Mouse (Mus musculus) G1E (cell line): ENCODE results near the gene Olfr1058. TPM values are rescaled to one million over a fixed set of nuclear protein-coding genes. Genes with fewer than 3 reads are reported as not detected.
"Not testable (repeated sequence)": the region's sequence is repeated elsewhere in the genome, so short reads cannot be mapped to it uniquely, and the experiment has no call there.

Experiments used
- ATAC-seq: 2 replicates; pipeline ENCODE4 v1.8.0; 2016; ENCODE audit warnings: mild to moderate bottlenecking; ENCODE audit not compliant: insufficient number of reproducible peaks, poor library complexity, low FRiP score, severe bottlenecking; ENCODE audit errors: extremely low read depth
- DNase-seq: peaks from one replicate; pipeline ENCODE4 v3.0.0; 2012; ENCODE audit warnings: low spot score
- H3K27me3 ChIP-seq: 2 replicates; pipeline ENCODE4 v1.6.1; 2012; ENCODE audit warnings: mild to moderate bottlenecking, low read length, inconsistent platforms; ENCODE audit not compliant: insufficient read depth
- H3K36me3 ChIP-seq: replicated peaks from 2 replicates; pipeline ENCODE3; 2012; ENCODE audit warnings: mild to moderate bottlenecking, inconsistent platforms
- H3K4me1 ChIP-seq: 2 replicates; pipeline ENCODE4 v1.6.1; 2012; ENCODE audit warnings: low read depth, low read length, inconsistent platforms, mixed read lengths; ENCODE audit not compliant: insufficient read depth
- H3K4me3 ChIP-seq: 2 replicates; pipeline ENCODE4 v1.5.1; 2012; ENCODE audit warnings: low read depth, mild to moderate bottlenecking, inconsistent platforms, low read length, moderate library complexity, mixed read lengths
- H3K9me3 ChIP-seq: replicated peaks from 2 replicates; pipeline ENCODE4 v1.6.1; 2012; ENCODE audit warnings: inconsistent platforms
- CTCF ChIP-seq: IDR thresholded peaks from 2 replicates; pipeline ENCODE4 v1.5.1; 2012; ENCODE audit warnings: low read depth, low read length, inconsistent platforms, mixed read lengths
- GATA1 ChIP-seq: IDR thresholded peaks from 2 replicates; pipeline ENCODE4 v1.6.1; 2012; ENCODE audit warnings: borderline replicate concordance, low read length, inconsistent platforms, mixed read lengths
- GATA2 ChIP-seq: IDR thresholded peaks from 2 replicates; pipeline ENCODE4 v1.6.1; 2012; ENCODE audit warnings: low read depth, low read length, inconsistent platforms, borderline replicate concordance
- POLR2AphosphoS5 ChIP-seq: IDR thresholded peaks from 2 replicates; pipeline ENCODE4 v1.6.1; 2012; ENCODE audit warnings: low read depth, low read length, inconsistent platforms; ENCODE audit not compliant: insufficient replicate concordance
- TAL1 ChIP-seq: conservative IDR thresholded peaks from 2 replicates; pipeline ENCODE4 v1.6.1; 2012; ENCODE audit warnings: low read depth, low read length, inconsistent platforms, mixed read lengths
- polyA plus RNA-seq: library from polyadenylated mRNA; stranded (reverse); fragments of >175 nt; gene quantifications from 2 replicates; pipeline ENCODE4 v1.2.3, GENCODE M21; 2012
- total RNA-seq, 2 experiments: library from RNA; stranded (forward) in 1 of 2; stranded (reverse) in 1 of 2; fragments of 200-1000 nt in 1 of 2; fragments of >200 nt in 1 of 2; fragmentation: Nextera tagmentation in 1 of 2; gene quantifications; 2 replicates each; pipeline ENCODE4 v1.2.3; 2014 to 2017

The Olfr1058 gene
- not detected in 2 replicates for total RNA-seq (2014; fragmentation: Nextera tagmentation)
- total RNA-seq (2017) = not detected in 2 replicates
- not detected in 2 replicates for polyA plus RNA-seq

- H3K9me3 ChIP-seq, ATAC-seq, H3K4me1 ChIP-seq, H3K4me3 ChIP-seq, DNase-seq, H3K27me3 ChIP-seq, H3K36me3 ChIP-seq: not testable (repeated sequence)
These were observed at the start of gene Olfr1058 for GRCm38 (mm10) chr2:86388461-86388860. Olfr1058 (minus strand) TSS chr2:86388561.

GRCm38 (mm10) chr2:86428511-86428910 lies 40.1 kb upstream of the Olfr1058 start:
- H3K36me3 ChIP-seq, ATAC-seq, H3K9me3 ChIP-seq, DNase-seq, H3K4me3 ChIP-seq, H3K4me1 ChIP-seq, H3K27me3 ChIP-seq: not testable (repeated sequence)

- ATAC-seq, H3K27me3 ChIP-seq, DNase-seq, H3K4me1 ChIP-seq, H3K9me3 ChIP-seq, H3K4me3 ChIP-seq, H3K36me3 ChIP-seq: not testable (repeated sequence)
These were observed 38.3 kb upstream of the Olfr1058 start, which contains the start of gene Olfr1062 for GRCm38 (mm10) chr2:86426649-86427048. Olfr1062 (minus strand) TSS chr2:86426749.

DNA sequence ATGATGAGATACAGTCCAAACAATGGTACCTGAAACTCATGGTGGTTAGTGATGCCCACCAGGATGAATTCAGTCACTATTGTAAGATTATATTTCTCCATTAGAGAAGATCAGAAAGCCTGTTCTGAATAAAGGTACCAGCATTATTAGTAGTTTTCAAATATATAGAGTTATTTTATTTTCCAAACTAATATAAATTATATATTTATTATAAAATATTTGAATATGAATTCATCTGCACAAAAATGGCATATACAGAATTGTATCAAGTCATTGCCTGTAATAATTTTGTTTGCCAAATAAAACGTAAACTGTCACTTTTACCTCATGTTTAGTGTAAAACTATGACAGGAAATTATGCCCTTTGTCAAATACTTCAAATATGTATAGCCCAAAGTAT lies 25.6 kb upstream of the Olfr1058 start, which contains the start of gene Olfr1061:
Olfr1061 (minus strand) TSS at position 101 of the 400 bp plus-strand sequence.
- Histone ChIP-seq H3K4me1 (no peaks in the 10 kb centered on the region), H3K9me3 (no peaks in the 10 kb centered on the region), H3K36me3 (no peaks in the 10 kb centered on the region), H3K27me3 (no peaks in the 10 kb centered on the region), H3K4me3 (no peak within 1 kb of the TSS)
- ATAC-seq (no peak), DNase-seq (no peak)
- TF ChIP-seq TAL1 (no peak), GATA2 (no peak), POLR2AphosphoS5 (no peak), CTCF (no peak), GATA1 (no peak)

GRCm38 (mm10) chr2:86395114-86395513 lies 6.8 kb upstream of the Olfr1058 start:
- Histone ChIP-seq H3K27me3 (no peaks in the 10 kb centered on the region), H3K9me3 (peaks cover 3% of the 10 kb centered on the region), H3K4me1 (no peaks in the 10 kb centered on the region), H3K36me3 (no peaks in the 10 kb centered on the region), H3K4me3 (no peak overlapping the region)
- no peak for ATAC-seq
- DNase-seq = no peak
- TF ChIP-seq CTCF = no peak
- TF ChIP-seq GATA2 = no peak
- TF ChIP-seq GATA1 = no peak
- TF ChIP-seq POLR2AphosphoS5 = no peak
- TF ChIP-seq TAL1 = no peak

GRCm38 (mm10) chr2:86378293-86378692 lies 10.1 kb downstream of the Olfr1058 start, which contains the start of gene Olfr1057:
Olfr1057 (minus strand) TSS chr2:86378393.
- no peaks in the 10 kb centered on the region for H3K36me3 ChIP-seq
- ATAC-seq (no peak), DNase-seq (no peak)
- H3K4me3 ChIP-seq = no peak within 1 kb of the TSS
- H3K9me3 ChIP-seq = no peaks in the 10 kb centered on the region
- no peaks in the 10 kb centered on the region for H3K27me3 ChIP-seq
- no peaks in the 10 kb centered on the region for H3K4me1 ChIP-seq
- TF ChIP-seq GATA2 (no peak), CTCF (no peak), TAL1 (no peak), GATA1 (no peak), POLR2AphosphoS5 (no peak)

DNA sequence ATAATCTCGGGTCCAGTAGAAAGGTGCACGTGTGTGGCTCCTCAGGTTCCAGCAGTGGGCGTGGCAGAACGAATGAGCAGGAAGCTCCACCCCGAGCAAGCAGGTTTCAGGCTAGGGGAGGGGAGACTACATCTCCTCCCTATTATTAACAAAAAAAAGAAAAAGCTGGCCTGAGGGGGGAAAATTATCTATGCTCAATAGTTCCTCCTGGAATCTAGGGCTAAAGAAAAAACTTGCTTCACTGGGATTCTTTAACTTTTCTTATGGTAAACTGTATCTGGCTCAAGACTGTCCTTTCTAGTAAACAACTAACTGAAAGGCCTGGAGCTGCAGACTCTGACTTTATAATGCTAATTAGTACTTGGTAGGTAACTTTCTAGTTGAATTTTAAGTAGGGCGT lies 22.0 kb downstream of the Olfr1058 start:
- H3K4me3 ChIP-seq, H3K27me3 ChIP-seq, H3K36me3 ChIP-seq, H3K4me1 ChIP-seq, ATAC-seq, H3K9me3 ChIP-seq, DNase-seq: not testable (repeated sequence)
